Mouse (Mus musculus) NIH3T3 (cell line): ENCODE measurements around the gene Grip1.
"Not testable (repeated sequence)": the region's sequence is repeated elsewhere in the genome, so short reads cannot be mapped to it uniquely, and the experiment has no call there.

Experiments
- DNase-seq: peaks from one replicate; pipeline ENCODE4 v3.0.0-alpha.2; 2012; ENCODE audit warnings: low read depth

Gene Grip1

DNA sequence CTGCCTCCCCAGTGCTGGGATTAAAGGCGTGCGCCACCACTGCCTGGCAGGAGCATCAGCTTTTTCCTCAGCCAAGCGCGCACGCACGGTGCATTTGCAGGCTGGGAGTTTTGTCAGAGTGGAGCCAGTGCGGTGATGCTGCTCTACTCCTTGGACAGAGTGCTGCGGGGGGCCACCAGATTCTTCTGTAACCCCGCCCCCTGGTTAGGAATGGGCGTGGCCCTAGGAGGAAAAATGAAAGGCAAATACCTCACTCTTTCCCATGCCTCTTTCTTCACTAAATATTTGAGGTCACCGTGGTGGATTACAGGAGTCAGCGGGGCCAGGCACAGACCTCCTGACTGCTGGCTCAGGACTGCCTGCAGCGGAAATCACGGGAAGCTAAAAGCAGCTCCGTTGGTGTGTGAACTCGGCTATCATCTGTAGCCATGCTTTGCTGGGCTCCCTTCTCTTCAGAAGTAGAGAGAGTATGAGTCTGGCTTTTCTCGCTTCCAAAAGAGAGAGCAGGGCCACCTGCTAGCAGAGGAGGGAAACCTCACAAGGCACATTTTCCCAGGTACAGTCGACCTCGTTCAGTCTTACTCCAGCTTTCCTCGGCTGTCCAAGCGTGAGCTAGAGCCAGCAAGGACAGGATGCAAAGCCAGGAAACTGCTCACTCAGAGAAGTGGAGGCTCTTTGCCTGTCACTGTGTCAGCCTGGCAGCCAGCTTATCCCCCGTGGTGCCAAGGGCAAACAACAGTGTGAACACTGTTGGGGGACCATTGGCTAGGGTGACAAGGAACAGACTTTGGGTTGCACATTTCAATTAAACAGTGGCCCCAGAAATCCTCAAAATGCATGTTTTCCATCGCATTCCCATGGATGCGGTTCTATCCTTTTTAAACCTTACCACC, 607.9 kb downstream of the Grip1 start:
- peak; percentile 24 for DNase-seq

DNA sequence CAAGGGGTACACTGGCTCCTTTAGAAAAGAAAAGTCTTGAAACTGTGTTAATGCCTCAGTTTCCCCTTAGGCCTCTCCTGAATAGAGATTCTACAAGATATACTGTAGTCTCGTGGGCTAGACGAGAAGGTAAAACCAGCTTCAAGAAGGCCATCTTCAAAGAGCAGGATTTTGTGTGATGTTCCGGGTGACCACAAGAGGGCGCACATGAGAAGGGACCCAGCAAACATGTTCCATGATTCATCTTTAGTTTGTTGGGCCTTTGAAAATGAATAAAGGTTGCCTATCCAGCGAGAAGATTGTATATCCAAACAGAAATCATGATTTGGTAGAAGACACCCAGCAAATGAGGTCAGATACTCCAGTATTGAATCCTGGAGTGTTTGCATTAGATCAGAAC, 610.8 kb downstream of the Grip1 start:
- peak; percentile 82 for DNase-seq

DNA sequence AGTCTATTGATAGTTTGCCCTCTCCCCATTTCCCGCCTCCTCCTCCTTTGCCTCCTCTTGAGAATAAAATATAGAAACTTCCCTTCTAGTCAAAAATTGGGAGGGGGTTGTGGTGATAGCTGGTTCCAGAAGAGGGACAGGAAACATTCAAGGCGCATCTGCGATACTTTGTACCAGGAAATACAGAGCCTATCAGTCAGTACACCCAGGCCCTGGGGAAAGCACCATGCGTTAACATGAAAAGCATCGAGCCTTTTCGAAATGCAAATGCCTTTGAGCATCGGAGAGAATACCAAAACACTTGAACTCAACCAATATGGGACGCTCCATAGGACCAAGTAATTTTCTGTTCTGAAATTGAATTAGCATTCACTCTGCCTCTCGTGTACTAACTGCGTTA, 612.7 kb downstream of the Grip1 start:
- DNase-seq = no peak

DNA sequence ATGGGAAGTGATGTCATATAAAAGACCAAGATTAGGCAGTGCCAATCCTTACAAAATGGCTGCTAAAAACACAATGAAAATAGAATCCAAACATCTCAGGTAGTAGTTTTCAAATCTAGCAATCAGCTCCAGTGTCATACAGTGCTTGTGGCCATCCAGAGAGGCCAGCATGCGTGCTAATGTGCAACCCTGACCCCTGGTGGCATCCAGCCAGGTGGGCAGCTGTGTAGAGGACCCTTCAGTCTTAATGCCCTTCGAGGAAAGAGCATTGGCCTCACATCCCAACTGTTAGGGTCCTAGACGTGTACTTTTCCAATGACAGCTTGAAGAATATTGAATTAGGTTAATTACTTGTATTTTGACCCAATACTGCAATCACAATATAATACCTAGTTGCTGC, 624.2 kb downstream of the Grip1 start:
- no peak for DNase-seq

DNA sequence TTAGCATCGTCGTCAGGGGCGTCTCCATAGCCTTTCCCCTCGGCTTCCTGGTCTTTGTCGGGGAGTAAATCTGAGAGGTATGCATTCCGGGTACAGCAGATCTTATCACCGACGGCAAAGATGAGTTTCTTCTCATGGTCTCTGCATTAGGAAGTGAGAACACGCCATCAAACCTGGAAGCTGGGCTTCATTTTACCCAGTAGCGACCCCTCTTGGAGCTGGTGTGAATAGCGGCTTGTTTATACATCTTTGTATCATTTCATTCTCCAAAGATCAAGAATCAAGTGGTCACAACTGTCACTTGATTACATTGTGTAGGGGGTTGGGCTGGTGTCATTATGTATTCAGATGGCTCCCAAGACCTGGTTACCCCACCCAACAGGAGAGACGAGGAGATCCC, 638.9 kb downstream of the Grip1 start:
- DNase-seq = peak; percentile 27

DNA sequence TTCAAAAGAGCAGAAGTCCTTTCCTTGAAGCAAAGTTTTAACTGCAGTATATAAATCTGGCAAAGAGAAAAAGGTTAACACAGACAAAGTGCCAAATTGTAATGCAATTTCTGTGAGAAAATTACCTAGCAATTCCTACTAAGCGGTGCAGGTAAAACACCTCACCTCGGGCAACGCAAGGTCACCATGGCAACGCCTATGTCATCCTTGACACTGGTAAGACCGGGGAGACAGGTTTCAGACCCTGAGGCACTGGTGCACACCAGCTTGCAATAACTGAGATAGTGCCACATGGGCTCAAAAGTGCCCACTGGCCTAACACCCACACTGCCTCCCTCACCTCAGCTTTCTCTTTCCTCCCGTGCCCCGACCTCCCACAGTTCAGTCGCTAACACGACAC, 641.5 kb downstream of the Grip1 start:
- DNase-seq = no peak

DNA sequence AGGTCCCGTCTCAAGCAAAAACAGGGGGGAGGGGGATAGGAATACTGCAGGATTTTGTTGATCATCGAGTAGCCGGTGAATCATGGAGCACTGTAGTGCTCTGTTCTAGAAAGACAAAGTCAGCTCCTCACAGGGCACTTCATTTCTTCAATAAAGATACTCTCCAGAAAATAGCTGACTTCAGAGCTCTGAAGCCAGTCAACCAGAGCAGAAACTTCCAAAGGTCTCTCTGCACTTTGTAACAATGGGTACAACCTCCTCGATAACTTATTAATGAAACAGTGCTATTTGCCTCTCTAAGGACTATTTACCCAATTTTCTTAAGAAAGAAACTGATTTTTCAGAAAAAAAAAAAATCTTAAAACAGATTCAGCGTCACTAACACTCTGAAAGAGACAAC, 642.1 kb downstream of the Grip1 start:
- DNase-seq = no peak

DNA sequence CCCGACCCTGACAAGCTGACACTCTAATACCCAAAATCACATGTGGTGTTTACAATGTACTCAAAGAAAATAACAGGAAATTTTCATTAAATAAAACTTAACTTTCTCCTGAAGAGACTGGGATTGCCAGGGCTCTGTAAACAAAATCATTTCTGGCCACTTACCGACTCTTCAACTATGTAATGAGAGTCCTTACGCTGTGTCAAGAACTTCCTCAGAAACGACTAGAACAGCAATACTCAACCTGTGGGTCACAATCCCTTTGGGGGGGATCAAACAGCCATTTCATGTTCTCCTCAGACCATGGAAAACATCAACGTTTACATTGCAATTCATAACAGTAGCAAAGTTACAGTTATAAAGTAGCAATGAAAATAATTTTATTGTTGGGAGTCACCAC, 643.9 kb downstream of the Grip1 start:
- DNase-seq = no peak

DNA sequence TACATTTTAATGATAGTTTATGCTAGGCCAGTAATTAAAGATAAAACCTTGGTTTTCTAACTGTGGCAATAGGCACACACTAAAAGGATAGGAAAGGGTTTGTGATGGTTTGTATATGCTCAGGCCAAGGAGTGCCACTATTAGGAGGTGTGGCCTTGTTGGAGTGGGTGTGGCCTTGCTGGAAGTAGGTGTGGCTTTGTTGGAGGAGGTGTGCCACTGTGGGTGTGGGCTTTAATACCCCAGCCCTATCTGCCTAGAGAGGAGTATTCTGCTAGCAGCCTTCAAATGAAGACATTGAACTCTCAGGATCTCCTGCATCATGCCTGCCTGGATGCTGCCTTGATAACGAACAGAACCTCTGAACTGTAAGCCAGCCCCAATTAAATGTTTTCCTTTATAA, 647.2 kb downstream of the Grip1 start:
- DNase-seq = no peak

DNA sequence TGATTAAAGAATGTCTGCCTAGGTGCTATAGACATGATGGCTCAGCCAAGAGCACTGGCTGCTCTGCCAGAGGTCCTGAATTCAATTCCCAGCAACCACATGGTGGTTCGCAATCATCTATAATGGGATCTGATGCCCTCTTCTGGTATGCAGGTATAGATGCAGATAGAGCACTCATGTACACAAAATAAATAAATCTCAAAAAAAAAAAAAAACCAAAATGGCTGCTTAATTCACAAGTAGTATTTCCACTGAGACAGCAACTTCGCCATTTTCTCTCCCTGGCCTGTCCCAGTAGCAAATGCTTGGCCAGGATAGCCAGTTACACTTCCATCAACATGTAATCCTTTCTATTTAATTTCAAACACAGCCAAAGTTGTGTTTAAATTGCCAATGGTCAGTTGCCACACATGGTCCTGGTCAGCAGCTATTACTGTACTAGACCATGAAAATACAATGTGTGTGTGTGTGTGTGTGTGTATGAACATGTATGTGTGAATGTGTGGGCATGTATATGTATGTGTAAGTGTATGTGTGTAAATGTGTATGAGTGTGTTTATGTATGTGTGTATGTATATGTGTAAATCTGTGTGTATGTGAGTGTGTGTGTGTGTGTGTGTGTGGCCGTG, 658.2 kb downstream of the Grip1 start:
- no peak for DNase-seq

DNA sequence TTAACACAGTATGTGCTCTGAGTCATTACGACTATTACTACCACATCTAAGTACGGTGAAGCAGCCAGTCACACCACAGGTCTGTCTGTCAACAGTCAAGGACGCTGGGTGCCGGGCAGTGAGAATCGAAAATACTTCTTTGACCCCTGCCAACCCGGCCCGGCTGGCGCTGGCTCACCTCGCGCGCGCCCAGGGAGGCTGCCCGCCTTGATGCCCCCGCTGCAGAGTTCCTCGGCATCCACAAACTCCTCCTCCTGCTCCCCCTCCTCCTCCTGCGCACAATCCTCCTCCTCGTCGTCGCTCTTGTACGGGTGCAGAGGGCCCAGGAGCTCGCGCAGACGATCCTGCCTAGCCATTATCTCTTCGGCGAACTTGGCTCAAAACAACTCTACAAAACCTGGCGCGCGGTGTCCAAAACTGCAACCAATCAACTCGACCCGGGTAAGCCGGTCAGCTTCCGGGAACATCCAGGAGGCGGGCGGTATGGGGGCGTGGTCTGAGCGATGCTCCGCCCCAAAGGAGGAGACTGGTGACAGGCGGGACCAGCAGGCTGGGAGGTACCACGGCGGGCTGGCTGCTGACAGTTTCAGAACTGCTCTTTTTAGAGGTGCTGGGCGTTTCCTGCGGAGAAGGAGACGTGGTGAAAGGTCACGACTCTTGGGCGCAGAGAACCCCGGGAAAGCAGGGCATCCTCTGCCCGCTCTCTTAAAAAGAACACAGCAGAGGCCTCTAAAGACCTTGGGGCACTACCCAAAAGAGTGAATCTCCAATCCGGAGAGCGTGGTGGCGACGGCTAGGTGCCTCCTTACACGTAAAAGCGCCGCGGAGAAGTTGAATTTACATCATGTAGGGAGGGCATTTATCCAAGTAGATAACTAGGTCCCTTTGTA, 659.1 kb downstream of the Grip1 start, which contains the start of gene Helb:
Gene Helb (minus strand): TSS at position 481 of the 890 bp plus-strand sequence.
- DNase-seq = peak; percentile 98

DNA sequence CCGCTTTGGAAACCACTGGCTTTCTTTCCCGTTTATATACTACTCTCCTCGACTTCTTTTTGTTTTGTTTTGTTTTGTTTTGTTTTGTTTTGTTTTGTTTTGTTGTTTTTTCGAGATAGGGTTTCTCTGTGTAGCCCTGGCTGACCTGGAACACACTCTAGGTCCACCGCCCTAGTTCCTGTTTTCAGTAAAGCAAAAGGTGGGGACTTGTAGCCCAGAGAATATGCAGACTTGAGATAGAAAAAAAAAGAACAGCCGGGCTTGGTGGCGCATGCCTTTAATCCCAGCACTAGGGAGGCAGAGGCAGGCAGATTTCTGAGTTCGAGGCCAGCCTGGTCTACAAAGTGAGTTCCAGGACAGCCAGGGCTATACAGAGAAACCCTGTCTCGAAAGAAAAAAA, 659.9 kb downstream of the Grip1 start:
- not testable (repeated sequence) for DNase-seq

DNA sequence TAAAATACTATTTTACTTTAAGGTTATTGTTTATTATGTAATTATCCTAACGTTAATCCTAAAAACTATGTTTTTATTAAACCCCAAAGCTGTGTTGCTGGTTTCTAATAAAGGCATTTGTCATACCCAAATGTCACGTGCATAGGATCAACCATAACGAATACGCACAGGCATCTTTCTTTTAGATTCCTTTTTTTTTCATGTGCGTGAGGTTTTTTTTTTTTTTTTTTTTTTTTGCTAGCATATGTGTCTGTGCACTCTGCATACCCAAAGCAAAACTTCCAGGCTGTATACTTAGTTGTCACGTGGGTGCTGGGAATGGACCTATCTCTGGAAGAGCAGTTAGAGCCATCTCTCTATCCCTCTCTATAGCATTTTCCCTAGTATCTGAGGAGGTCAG, 660.4 kb downstream of the Grip1 start:
- no peak for DNase-seq

DNA sequence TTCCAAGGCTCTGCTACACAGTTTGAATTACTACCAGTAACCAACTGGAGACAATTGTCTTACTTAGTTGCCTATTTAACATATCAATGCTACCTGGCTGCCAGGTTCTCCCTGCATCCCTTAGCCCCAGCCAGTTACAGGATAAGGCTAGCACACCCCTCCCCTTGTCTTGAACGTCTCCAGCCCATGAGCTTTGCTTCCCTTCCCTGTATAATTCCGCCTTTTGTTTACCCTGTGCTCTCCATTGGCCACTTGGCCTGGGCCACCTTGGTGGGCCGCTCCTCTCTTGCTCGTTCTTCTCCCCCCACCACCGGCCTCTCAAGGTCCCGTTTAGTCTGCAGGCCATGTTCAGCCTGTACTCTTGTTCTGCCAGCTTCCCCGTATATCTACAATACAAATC, 660.9 kb downstream of the Grip1 start:
- no peak for DNase-seq

DNA sequence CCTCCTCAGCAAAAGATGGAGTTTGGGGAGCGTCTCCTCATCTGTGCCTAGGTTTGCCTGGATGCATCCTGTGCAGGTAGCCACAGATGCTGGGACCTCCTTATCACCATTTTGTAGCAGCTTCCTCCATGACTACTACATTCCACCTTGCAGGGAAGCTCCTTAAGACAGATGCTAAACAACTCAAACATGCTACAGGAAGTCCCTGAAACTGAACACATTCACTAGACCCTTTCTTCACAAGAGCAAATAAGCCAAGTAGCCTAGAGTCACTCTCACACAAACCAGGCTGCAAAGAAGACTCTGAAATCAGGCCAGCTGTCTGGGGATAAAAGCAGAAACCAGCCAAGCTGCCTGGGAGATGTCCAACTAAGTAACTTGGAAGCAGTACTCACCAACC, 661.6 kb downstream of the Grip1 start:
- DNase-seq = no peak

DNA sequence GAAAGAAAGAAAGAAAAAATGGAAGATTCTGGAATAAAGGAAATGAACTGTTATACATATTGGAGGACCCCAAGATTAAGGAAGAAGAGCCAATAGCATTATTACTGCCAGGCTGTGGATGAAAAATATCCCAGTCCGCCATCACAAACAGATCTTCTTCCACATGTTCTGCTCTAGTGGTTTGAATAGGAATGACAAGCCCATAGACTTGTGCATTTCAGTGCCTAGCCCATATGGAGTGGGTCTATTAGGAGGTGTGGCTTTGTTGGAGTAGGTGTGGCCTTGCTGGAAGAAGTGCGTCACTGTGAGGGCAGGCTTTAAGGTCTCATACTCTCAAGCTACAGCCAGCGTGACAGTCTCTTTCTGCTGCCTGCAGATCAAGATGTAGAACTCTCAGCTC, 670.1 kb downstream of the Grip1 start:
- no peak for DNase-seq

DNA sequence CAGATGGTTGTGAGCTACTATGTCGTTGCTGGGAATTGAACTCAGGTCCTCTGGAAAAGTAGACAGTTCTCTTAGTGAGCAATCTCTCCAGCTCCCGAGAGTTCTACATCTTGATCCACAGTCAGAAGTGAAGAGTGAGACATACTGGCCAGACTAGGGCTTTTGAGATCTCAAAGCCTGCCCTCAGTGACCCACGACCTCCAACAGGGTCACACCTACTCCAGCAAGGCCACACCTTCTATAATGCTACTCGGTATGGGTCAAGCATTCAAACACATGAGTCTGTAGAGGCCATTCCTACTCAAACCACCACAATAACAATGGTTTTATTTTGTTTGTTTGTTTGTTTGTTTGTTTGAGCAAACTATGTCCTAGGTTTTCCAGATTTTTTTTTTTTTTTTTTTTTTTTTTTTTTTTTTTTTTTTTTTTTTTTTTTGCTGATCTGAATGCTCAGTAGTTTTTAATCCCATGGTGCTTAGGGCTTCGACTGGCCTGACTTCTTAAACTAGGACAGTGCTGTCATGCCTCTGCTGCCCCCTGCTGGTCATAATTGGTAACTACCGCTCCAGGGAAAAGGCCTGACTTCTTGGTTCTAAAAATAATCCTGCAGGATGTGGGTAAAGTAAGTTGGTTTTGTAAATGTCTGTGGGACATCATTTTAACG, 671.3 kb downstream of the Grip1 start:
- DNase-seq = peak; percentile 94

DNA sequence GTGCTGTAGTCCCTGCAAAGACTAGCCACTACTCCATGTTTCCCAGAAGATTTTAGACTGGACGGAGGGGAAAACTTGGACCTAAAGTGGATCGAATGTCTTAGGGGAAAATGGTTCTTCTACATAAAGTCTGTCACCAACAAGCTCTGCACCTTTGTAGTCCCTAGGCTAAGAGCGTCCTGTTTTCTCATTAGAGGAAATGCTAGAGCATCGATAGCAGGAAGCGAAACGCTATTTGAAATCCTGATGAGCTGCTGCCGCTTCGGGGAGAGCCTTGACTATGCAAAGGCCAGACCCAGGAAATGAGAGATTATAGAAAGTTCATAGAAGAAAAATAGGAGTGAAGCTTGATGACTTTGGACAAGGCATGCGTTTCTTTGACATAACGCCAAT, 671.8 kb downstream of the Grip1 start:
- DNase-seq = no peak

DNA sequence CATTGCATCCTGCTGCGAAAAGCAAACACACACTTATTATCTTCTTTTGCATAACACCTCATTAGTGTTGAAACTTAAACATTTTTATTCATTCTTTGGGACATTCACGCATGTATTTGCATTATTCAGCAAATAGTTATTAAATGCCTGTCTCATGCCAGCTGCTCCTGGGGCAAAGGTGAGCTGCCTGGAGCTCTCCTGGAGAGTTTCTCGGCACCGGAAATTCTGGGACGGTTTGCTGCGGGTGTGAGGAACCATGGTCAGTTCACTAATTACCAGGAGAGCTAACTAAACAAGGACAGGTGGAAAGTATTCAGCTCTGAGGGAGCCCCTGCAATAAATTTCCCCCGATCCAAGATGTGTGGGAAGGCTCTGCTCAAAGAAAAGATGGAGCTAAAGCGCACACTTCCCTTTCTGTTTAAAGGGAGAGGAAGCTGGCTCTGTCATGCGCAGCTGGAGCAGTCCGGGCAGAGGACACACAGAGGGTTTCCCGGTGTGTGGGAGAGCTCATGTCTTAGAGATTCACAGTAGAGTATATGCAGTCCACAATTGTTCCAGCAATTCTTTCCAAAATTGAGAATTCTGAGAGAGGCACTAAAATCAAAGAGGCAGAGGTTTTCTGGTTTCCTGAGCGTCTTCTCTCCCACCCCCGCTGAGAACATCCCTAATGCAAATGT, 675.1 kb downstream of the Grip1 start:
- no peak for DNase-seq

DNA sequence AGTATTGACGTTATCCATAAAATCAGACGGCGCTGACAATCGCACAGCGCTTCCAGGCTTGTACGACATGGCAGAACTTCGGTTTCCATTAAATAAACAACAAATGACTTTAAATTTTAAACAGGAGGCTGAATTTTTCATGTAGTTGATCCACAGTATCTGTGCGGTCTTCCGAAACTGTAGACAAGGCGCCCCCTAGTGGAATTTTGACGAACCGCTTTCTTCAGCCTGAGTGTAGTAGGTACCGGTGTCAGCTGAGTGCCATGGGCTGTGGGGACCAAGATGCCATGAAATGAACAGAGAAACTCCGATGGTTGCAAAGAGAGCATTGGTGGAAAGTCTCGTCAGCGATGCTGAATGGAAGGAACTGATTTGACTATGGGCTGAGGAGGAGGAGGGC, 677.0 kb downstream of the Grip1 start:
- DNase-seq = peak; percentile 64

DNA sequence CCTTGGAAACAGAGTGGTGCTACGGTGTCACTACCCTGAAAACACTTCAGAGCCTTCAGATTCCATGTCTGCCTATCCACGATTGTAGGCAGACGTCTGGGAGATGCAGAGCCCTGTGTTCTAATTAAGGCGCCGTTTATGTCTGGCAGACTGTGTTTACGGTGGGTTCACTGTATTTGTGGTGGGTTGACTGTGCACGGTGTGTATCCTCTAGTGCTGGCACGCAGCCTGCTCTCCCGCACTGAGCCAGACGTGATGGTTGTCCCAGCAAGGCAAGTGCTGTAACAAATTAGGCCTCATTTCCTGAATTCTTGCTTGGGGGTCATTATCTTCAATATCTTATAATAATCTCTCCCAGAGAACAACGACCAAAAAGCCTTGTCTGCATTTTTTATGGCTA, 680.1 kb downstream of the Grip1 start:
- no peak for DNase-seq
